Mouse (Mus musculus) thymus, postnatal 0 days (tissue): ENCODE measurements around the gene Anapc2. TPM values are rescaled to one million over a fixed set of nuclear protein-coding genes. Genes with fewer than 3 reads are reported as not detected.

Experiments
- polyA plus RNA-seq: library from polyadenylated mRNA; unstranded; fragments of >200 nt; fragmentation: Nextera tagmentation; extraction: Ambion mirVana; gene quantifications from 2 replicates; pipeline ENCODE4 v1.2.1, GENCODE M21; 2015

Anapc2 gene
- polyA plus RNA-seq, 1 experiment from 2014 or later = 80.6 TPM

Other genes starting within 250 kb of the Anapc2 start
- 14.3 and 16.5 TPM in 2 replicates for gene Nsmf, start 218.1 kb upstream of the Anapc2 start, polyA plus RNA-seq
- 0.16 and 0.26 TPM in 2 replicates for gene Entpd8, start 192.2 kb upstream of the Anapc2 start, polyA plus RNA-seq
- 0.27 and 0.39 TPM in 2 replicates for gene Noxa1, start 177.3 kb upstream of the Anapc2 start, polyA plus RNA-seq
- gene Nrarp, start 91.7 kb upstream of the Anapc2 start, polyA plus RNA-seq = 9.5 TPM in 2 replicates
- gene Tor4a, start 75.6 kb upstream of the Anapc2 start, polyA plus RNA-seq = 23.5 and 25.6 TPM in 2 replicates
- 73.3 and 78.1 TPM in 2 replicates for gene Nelfb, start 61.0 kb upstream of the Anapc2 start, polyA plus RNA-seq
- gene Stpg3, start 57.8 kb upstream of the Anapc2 start, polyA plus RNA-seq = 0.14 TPM in 1 of 2 replicates, not detected in the other
- 0.34 TPM in 1 of 2 replicates, not detected in the other for gene Fam166a, start 53.7 kb upstream of the Anapc2 start, polyA plus RNA-seq
- gene Tubb4b, start 47.8 kb upstream of the Anapc2 start, polyA plus RNA-seq = 460 and 503 TPM in 2 replicates
- 0.05 TPM in 1 of 2 replicates, not detected in the other for gene Slc34a3, start 38.1 kb upstream of the Anapc2 start, polyA plus RNA-seq
- gene Rnf224, start 35.7 kb upstream of the Anapc2 start, polyA plus RNA-seq = not detected in 2 replicates
- 0.80 and 1.2 TPM in 2 replicates for gene Rnf208, start 30.2 kb upstream of the Anapc2 start, polyA plus RNA-seq
- gene Cysrt1, start 30.0 kb upstream of the Anapc2 start, polyA plus RNA-seq = 0.19 and 0.33 TPM in 2 replicates
- gene AL732309.1, start 25.6 kb upstream of the Anapc2 start, polyA plus RNA-seq = 3.4 and 4.9 TPM in 2 replicates
- 43.1 and 47.4 TPM in 2 replicates for gene Tmem203, start 17.0 kb upstream of the Anapc2 start, polyA plus RNA-seq
- 10.2 and 12.6 TPM in 2 replicates for gene Tprn, start 9.9 kb upstream of the Anapc2 start, polyA plus RNA-seq
- gene Ssna1, start within 50 bp of the Anapc2 start, polyA plus RNA-seq = 322 and 323 TPM in 2 replicates
- not detected in 2 replicates for gene Tmem210, start 15.7 kb downstream of the Anapc2 start, polyA plus RNA-seq
- 1.4 and 3.6 TPM in 2 replicates for gene Lrrc26, start 17.4 kb downstream of the Anapc2 start, polyA plus RNA-seq
- 0.12 and 0.21 TPM in 2 replicates for gene Grin1, start 46.7 kb downstream of the Anapc2 start, polyA plus RNA-seq
- gene Man1b1, start 59.9 kb downstream of the Anapc2 start, polyA plus RNA-seq = 37.1 and 40.7 TPM in 2 replicates
- 8.7 and 9.1 TPM in 2 replicates for gene Dpp7, start 83.9 kb downstream of the Anapc2 start, polyA plus RNA-seq
- gene Uap1l1, start 93.2 kb downstream of the Anapc2 start, polyA plus RNA-seq = 21.3 and 24.6 TPM in 2 replicates
- 22.8 and 25.4 TPM in 2 replicates for gene Sapcd2, start 99.8 kb downstream of the Anapc2 start, polyA plus RNA-seq
- 7.6 and 9.0 TPM in 2 replicates for gene Entpd2, start 123.4 kb downstream of the Anapc2 start, polyA plus RNA-seq
- 6.3 and 7.2 TPM in 2 replicates for gene Npdc1, start 126.9 kb downstream of the Anapc2 start, polyA plus RNA-seq
- 1.4 and 1.8 TPM in 2 replicates for gene Fut7, start 150.8 kb downstream of the Anapc2 start, polyA plus RNA-seq
- gene Abca2, start 156.2 kb downstream of the Anapc2 start, polyA plus RNA-seq = 3.3 and 4.7 TPM in 2 replicates
- 3.6 and 4.7 TPM in 2 replicates for gene Clic3, start 184.4 kb downstream of the Anapc2 start, polyA plus RNA-seq
- gene Paxx, start 188.6 kb downstream of the Anapc2 start, polyA plus RNA-seq = 72.4 and 83.3 TPM in 2 replicates
- 6.3 TPM in 2 replicates for gene Ptgds, start 197.6 kb downstream of the Anapc2 start, polyA plus RNA-seq
- gene Lcn12, start 221.4 kb downstream of the Anapc2 start, polyA plus RNA-seq = not detected in 2 replicates
- gene Fbxw5, start 228.3 kb downstream of the Anapc2 start, polyA plus RNA-seq = 44.3 and 47.2 TPM in 2 replicates
- gene C8g, start 229.2 kb downstream of the Anapc2 start, polyA plus RNA-seq = 5.6 and 6.4 TPM in 2 replicates